Mouse (Mus musculus) hindbrain, postnatal 0 days (tissue): ENCODE data around the gene Slc30a5. TPM values are rescaled to one million over a fixed set of nuclear protein-coding genes. Genes with fewer than 3 reads are reported as not detected.

Experiments used
- ATAC-seq: fragments of 200-750 bp; cut with Nextera tagmentation; 2 replicates; pipeline ENCODE4 v1.8.0; 2017; ENCODE audit warnings: mild to moderate bottlenecking, moderate TSS enrichment, moderate library complexity
- DNase-seq: peaks from one replicate; pipeline ENCODE4 v3.0.0-alpha.2; 2015; ENCODE audit warnings: low spot score
- H3K27ac ChIP-seq: fragments of 300-500 bp; sonication (generic); 2 replicates; pipeline ENCODE4 v1.5.1; 2014; ENCODE audit warnings: mild to moderate bottlenecking
- H3K27me3 ChIP-seq: fragments of 300-500 bp; sonication (generic); 2 replicates; pipeline ENCODE4 v1.6.1; 2014; ENCODE audit warnings: low read length, mixed read lengths; ENCODE audit not compliant: insufficient read depth
- H3K36me3 ChIP-seq: fragments of 300-500 bp; sonication (generic); 2 replicates; pipeline ENCODE4 v1.6.1; 2014; ENCODE audit warnings: low read length, mixed read lengths; ENCODE audit not compliant: insufficient read depth
- H3K4me1 ChIP-seq: fragments of 300-500 bp; sonication (generic); 2 replicates; pipeline ENCODE4 v1.6.1; 2014; ENCODE audit warnings: antibody characterized with exemption, low read length, mixed read lengths; ENCODE audit not compliant: insufficient read depth
- H3K4me2 ChIP-seq: fragments of 300-500 bp; sonication (generic); 2 replicates; pipeline ENCODE4 v1.6.1; 2014; ENCODE audit warnings: low read depth, mild to moderate bottlenecking, low read length, moderate library complexity, mixed read lengths
- H3K4me3 ChIP-seq: fragments of 300-500 bp; sonication (generic); 2 replicates; pipeline ENCODE4 v1.5.1; 2014; ENCODE audit warnings: low read length
- H3K9ac ChIP-seq: fragments of 300-500 bp; sonication (generic); replicated peaks from 2 replicates; pipeline ENCODE4 v1.6.1; 2014; ENCODE audit warnings: mild to moderate bottlenecking, low read length, moderate library complexity, mixed read lengths
- H3K9me3 ChIP-seq: fragments of 300-500 bp; sonication (generic); 2 replicates; pipeline ENCODE4 v1.6.1; 2016; ENCODE audit warnings: low read length, mixed read lengths
- CTCF ChIP-seq: IDR thresholded peaks from 2 replicates; pipeline ENCODE4 v1.5.1; 2016; ENCODE audit warnings: antibody characterized with exemption, control low read depth, low read depth
- WGBS: fragments of 180-500 bp; shearing (Covaris S2); extraction: QIAGEN DNeasy Blood & Tissue Kit; methylation state at CpG from one replicate; pipeline ENCODE4 v1.1.7; 2014; 5-methylcytosine and 5-hydroxymethylcytosine counted together
- polyA plus RNA-seq: library from polyadenylated mRNA; unstranded; fragments of >200 nt; fragmentation: Nextera tagmentation; extraction: Ambion mirVana; gene quantifications from 2 replicates; pipeline ENCODE4 v1.2.1, GENCODE M21; 2015
- total RNA-seq: library from RNA; depleted of rRNA; stranded (reverse); fragments of >200 nt; gene quantifications from 2 replicates; pipeline ENCODE4 v1.2.3, GENCODE M21; 2014; rRNA removed

Gene Slc30a5
- total RNA-seq, result 41.3 and 41.7 TPM in 2 replicates
- 24.4 and 26.3 TPM in 2 replicates for polyA plus RNA-seq

DNA sequence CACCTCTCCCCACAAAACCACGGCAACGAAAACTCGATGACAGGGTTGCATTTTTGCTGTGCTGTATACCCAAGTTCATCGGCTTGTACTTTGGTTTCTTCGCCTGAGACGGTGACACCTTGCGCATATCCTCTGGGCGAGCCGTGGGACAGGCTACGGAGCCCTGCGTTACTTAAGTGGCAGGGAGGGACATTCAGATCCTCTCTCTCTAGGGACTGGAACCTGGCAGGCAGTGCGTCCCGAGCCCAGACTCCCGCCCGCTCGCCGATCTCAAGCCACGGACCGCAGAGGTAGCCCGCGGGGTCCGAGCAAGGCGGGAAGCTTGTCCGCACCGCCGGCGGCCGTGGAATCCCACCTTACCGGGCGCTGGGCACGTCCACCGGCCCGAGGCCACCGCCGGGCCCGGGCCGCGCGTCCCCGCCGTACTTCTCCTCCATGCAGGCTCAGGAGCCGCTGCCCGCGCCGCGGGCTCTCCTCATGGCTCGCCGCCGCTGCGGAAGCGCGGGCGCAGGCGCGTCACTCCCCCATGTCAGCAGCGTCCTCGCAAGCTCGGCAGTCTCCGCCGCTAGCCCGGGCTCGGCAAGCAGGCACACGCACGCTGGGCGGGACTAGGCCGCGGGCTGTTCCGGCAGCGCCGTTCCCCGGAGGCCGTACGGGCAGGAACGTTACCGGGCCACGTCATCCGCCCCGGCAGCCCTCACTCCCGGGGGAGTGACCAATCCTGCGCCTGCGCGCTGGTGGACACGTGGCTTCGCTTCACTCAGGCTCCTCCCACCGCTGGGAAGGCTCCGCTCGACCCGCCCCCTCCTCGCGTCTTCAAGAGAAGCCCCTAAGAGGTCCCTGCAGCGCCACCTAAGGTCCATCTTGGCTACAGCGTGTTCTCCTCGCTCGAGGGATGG lies at the start of gene Slc30a5:
Slc30a5 (minus strand) TSS at position 687 of the 899 bp plus-strand sequence.
- WGBS, result under 1% methylated on average over 84 of the region's 94 CpGs
- Histone ChIP-seq H3K9me3 (no peaks in the 10 kb centered on the region), H3K4me3 (peak within 1 kb of the TSS; percentile 96), H3K9ac (peak within 1 kb of the TSS; percentile 95), H3K4me1 (peaks cover 13% of the 10 kb centered on the region), H3K27me3 (no peaks in the 10 kb centered on the region), H3K36me3 (no peaks in the 10 kb centered on the region), H3K4me2 (peak within 1 kb of the TSS; percentile 90), H3K27ac (peak within 1 kb of the TSS; percentile 91)
- ATAC-seq (peak; percentile 98), DNase-seq (peak; percentile 100)
- peak; percentile 90 for TF ChIP-seq CTCF

DNA sequence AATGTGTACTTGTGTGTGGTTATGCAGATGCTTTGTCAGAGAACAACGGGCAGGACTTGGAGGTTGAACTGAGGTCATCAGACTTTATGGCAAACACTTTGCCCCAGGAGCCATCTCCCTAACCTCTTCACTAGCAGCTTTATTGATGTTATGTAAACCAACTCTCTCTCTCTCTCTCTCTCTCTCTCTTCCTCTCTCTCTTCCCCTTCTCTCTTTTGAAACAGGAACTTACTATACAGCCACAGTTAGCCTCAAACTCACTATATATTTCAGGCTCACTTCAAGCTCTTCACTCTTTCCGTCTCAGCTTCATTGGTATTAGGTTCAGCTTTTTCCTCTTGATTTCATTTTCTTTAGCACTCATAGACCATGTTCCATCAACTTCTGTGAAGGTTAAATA lies 48.7 kb upstream of the Slc30a5 start:
- Histone ChIP-seq H3K27ac (no peak overlapping the region), H3K4me3 (no peak overlapping the region), H3K27me3 (no peaks in the 10 kb centered on the region), H3K36me3 (no peaks in the 10 kb centered on the region), H3K9ac (no peak overlapping the region), H3K4me1 (no peaks in the 10 kb centered on the region), H3K4me2 (no peak overlapping the region), H3K9me3 (no peaks in the 10 kb centered on the region)
- 82% methylated on average over 2 of the region's 2 CpGs for WGBS
- DNase-seq (no peak), ATAC-seq (no peak)
- TF ChIP-seq CTCF, result no peak

DNA sequence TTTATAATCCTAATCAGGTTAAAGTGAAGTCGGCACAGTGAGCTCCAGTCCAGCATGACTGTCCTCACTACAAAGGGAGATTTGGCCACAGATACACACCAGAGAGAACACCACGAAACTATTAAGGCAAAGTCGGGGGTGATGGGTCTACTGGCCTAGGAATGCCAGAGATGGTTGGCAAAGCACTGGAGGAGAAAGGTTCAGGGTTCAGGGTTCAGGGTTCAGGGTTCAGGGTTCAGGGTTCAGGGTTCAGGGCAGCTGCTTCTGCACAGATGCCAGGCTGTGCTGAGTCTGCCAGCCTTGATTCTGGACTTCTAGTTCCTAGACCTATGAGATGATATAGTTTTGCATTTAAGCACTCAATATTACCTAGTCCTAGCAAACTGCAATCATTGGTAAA lies 46.6 kb upstream of the Slc30a5 start:
- Histone ChIP-seq H3K4me1 (no peaks in the 10 kb centered on the region), H3K27me3 (no peaks in the 10 kb centered on the region), H3K27ac (no peak overlapping the region), H3K9ac (no peak overlapping the region), H3K4me2 (no peak overlapping the region), H3K4me3 (no peak overlapping the region), H3K36me3 (no peaks in the 10 kb centered on the region), H3K9me3 (no peaks in the 10 kb centered on the region)
- WGBS, result 80% methylated on average over 3 of the region's 3 CpGs
- DNase-seq (no peak), ATAC-seq (no peak)
- TF ChIP-seq CTCF, result no peak

DNA sequence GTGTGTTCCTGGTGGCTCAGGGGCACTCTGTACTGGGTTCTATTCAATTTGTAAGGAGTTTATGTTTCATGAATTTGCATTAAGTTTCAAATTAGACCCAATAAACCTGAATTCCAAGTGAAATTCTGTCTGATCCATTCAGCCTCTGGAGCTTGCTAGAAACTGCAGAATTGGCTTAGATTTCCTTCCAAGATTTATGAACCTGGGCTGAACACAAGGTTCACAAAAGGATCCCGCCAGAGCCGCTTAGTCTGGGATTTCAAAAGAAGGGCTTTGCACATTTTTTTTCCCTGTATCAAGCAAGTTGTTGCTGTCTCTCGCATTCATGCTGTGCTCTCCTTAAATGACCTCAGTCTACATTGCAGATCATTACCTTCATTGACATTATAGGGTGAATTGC lies 46.1 kb upstream of the Slc30a5 start:
- Histone ChIP-seq H3K4me1 (no peaks in the 10 kb centered on the region), H3K9me3 (no peaks in the 10 kb centered on the region), H3K9ac (no peak overlapping the region), H3K27me3 (no peaks in the 10 kb centered on the region), H3K27ac (no peak overlapping the region), H3K4me3 (no peak overlapping the region), H3K36me3 (no peaks in the 10 kb centered on the region), H3K4me2 (no peak overlapping the region)
- DNase-seq, result no peak
- no peak for TF ChIP-seq CTCF
- 65% methylated on average over 3 of the region's 3 CpGs for WGBS
- no peak for ATAC-seq

DNA sequence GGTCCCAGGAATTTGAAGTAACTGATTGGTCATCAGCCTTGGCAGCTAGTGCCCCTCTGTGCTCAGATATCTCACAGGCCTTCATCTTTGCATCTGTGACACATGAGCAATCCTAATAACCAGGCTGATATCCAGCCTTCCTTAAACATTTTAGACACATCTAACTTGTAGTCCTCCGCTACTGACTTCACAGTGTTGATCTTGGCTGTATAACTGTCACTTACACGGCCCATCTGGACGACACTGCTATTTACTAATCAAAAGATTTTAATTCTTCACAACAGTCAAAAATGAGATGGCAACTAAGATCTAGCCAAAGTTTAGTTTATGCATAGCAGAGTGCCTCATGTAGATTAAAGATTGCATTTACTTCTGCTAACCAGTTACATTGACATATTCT lies 45.0 kb upstream of the Slc30a5 start:
- 83% methylated on average over 3 of the region's 3 CpGs for WGBS
- DNase-seq, result no peak
- H3K36me3 ChIP-seq, result no peaks in the 10 kb centered on the region
- H3K27me3 ChIP-seq, result no peaks in the 10 kb centered on the region
- no peak for TF ChIP-seq CTCF
- no peak overlapping the region for H3K4me2 ChIP-seq
- H3K27ac ChIP-seq, result no peak overlapping the region
- no peak overlapping the region for H3K4me3 ChIP-seq
- H3K9me3 ChIP-seq, result no peaks in the 10 kb centered on the region
- ATAC-seq, result no peak
- H3K9ac ChIP-seq, result no peak overlapping the region
- no peaks in the 10 kb centered on the region for H3K4me1 ChIP-seq

DNA sequence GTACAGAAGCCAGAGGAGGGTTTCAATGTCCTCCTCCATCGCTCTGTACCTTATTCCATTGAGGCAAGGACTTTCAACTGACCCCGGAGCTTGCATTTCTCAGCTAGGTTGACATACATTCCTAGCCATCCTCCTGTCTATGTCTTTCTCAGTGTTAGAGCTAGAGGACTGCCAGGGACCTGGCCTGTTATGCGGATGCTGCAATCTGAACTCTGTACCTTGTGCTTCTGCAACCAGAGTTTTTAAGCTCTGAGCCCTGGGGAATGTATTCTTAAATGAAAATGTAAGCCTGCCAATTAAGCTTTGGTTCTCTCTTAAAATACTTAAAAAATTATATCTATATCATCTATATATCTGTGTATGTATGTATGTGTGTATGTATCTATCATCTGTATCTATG lies 44.5 kb upstream of the Slc30a5 start:
- no peak overlapping the region for H3K9ac ChIP-seq
- no peak for DNase-seq
- 95% methylated on average over 3 of the region's 3 CpGs for WGBS

DNA sequence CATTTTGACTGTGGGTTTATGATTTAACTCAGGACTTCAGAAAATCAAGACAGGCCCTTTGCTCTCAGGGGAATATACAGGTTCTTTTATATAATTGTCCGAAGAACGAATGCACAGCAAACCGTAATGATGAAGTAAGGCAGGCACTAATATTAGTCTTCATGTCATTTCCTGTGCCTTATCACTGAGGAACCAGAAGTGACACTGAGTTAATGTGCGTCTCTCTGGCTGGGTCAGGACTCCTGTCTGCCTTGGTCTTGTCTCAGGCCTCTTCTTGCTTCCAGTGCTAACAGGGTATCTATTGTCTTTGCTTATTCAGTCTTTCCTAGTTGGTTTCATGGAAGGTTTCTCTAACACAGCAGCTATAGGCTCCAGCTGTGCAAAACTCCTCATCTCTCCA lies 41.9 kb upstream of the Slc30a5 start:
- no peak overlapping the region for H3K4me2 ChIP-seq
- no peak overlapping the region for H3K4me3 ChIP-seq
- H3K4me1 ChIP-seq, result no peaks in the 10 kb centered on the region
- H3K27ac ChIP-seq, result no peak overlapping the region
- H3K27me3 ChIP-seq, result no peaks in the 10 kb centered on the region
- WGBS, result 58% methylated on average over 4 of the region's 4 CpGs
- ATAC-seq (no peak), DNase-seq (no peak)
- no peaks in the 10 kb centered on the region for H3K36me3 ChIP-seq
- no peak for TF ChIP-seq CTCF
- no peak overlapping the region for H3K9ac ChIP-seq
- no peaks in the 10 kb centered on the region for H3K9me3 ChIP-seq

More for the DNA sequence above, 44.5 kb upstream of the Slc30a5 start:
- H3K4me3 ChIP-seq, result no peak overlapping the region
- no peak overlapping the region for H3K4me2 ChIP-seq
- no peak for TF ChIP-seq CTCF
- no peaks in the 10 kb centered on the region for H3K36me3 ChIP-seq
- H3K27ac ChIP-seq, result no peak overlapping the region
- no peaks in the 10 kb centered on the region for H3K4me1 ChIP-seq
- no peak for ATAC-seq
- H3K27me3 ChIP-seq, result no peaks in the 10 kb centered on the region
- H3K9me3 ChIP-seq, result no peaks in the 10 kb centered on the region
